Mouse (Mus musculus) forebrain, embryonic 14.5 days (tissue): ENCODE measurements around the gene Gpr162. TPM values are rescaled to one million over a fixed set of nuclear protein-coding genes. Genes with fewer than 3 reads are reported as not detected.

Source experiments
- ATAC-seq: fragments of 200-750 bp; cut with Nextera tagmentation; 2 replicates; pipeline ENCODE4 v1.8.0; 2017; ENCODE audit warnings: mild to moderate bottlenecking, moderate library complexity
- DNase-seq: peaks from one replicate; pipeline ENCODE4 v3.0.0-alpha.2; 2015; ENCODE audit warnings: low spot score
- H3K27ac ChIP-seq: fragments of 300-500 bp; sonication (generic); 2 replicates; pipeline ENCODE4 v1.5.1; 2014; ENCODE audit warnings: low read depth, mild to moderate bottlenecking, control low read depth, low read length, moderate library complexity
- H3K27me3 ChIP-seq: fragments of 300-500 bp; sonication (generic); replicated peaks from 2 replicates; pipeline ENCODE4 v1.6.1; 2014; ENCODE audit warnings: low read length, control low read depth, mixed read lengths; ENCODE audit not compliant: control insufficient read depth, insufficient read depth
- H3K36me3 ChIP-seq: fragments of 300-500 bp; sonication (generic); 2 replicates; pipeline ENCODE4 v1.6.1; 2014; ENCODE audit warnings: low read length, control low read depth; ENCODE audit not compliant: control insufficient read depth, insufficient read depth
- H3K4me1 ChIP-seq: fragments of 300-500 bp; sonication (generic); 2 replicates; pipeline ENCODE4 v1.6.1; 2014; ENCODE audit warnings: antibody characterized with exemption, low read length, control low read depth; ENCODE audit not compliant: control insufficient read depth, insufficient read depth
- H3K4me2 ChIP-seq: fragments of 300-500 bp; sonication (generic); 2 replicates; pipeline ENCODE4 v1.6.1; 2014; ENCODE audit warnings: mild to moderate bottlenecking, control low read depth, low read length
- H3K4me3 ChIP-seq: fragments of 300-500 bp; sonication (generic); 2 replicates; pipeline ENCODE4 v1.5.1; 2014; ENCODE audit warnings: low read depth, low read length, control low read depth
- H3K9ac ChIP-seq: fragments of 300-500 bp; sonication (generic); 2 replicates; pipeline ENCODE4 v1.6.1; 2014; ENCODE audit warnings: mild to moderate bottlenecking, low read length, control low read depth, moderate library complexity
- H3K9me3 ChIP-seq: fragments of 300-500 bp; sonication (generic); replicated peaks from 2 replicates; pipeline ENCODE4 v1.6.1; 2016; ENCODE audit warnings: low read length, control low read depth, mixed read lengths; ENCODE audit not compliant: control insufficient read depth
- WGBS: fragments of 180-500 bp; shearing (Covaris S2); extraction: QIAGEN DNeasy Blood & Tissue Kit; methylation state at CpG from one replicate; pipeline ENCODE4 v1.1.7; 2014; 5-methylcytosine and 5-hydroxymethylcytosine counted together
- polyA plus RNA-seq: library from polyadenylated mRNA; unstranded; fragments of >200 nt; fragmentation: Nextera tagmentation; extraction: Ambion mirVana; gene quantifications from 2 replicates; pipeline ENCODE4 v1.2.1, GENCODE M21; 2014

Gene Gpr162
- polyA plus RNA-seq, 1 experiment from 2014 or later: 11.0 TPM

- Histone ChIP-seq H3K27me3 (no peaks in the 10 kb centered on the region), H3K9ac (no peak overlapping the region), H3K9me3 (no peaks in the 10 kb centered on the region), H3K4me2 (no peak overlapping the region), H3K4me3 (no peak overlapping the region), H3K27ac (no peak overlapping the region), H3K4me1 (no peaks in the 10 kb centered on the region), H3K36me3 (peaks cover 100% of the 10 kb centered on the region)
- 94% methylated on average over 5 of the region's 5 CpGs for WGBS
- ATAC-seq (no peak), DNase-seq (no peak)
Observed at GRCm38 (mm10) chr6:124820891-124821290, 42.9 kb downstream of the Gpr162 start.

GRCm38 (mm10) chr6:124817971-124818370 is 45.8 kb downstream of the Gpr162 start:
- ATAC-seq (no peak), DNase-seq (no peak)
- Histone ChIP-seq H3K27me3 (no peaks in the 10 kb centered on the region), H3K9me3 (no peaks in the 10 kb centered on the region), H3K9ac (no peak overlapping the region), H3K36me3 (peaks cover 80% of the 10 kb centered on the region), H3K4me2 (no peak overlapping the region), H3K4me1 (peaks cover 6% of the 10 kb centered on the region), H3K27ac (no peak overlapping the region), H3K4me3 (no peak overlapping the region)
- WGBS: 93% methylated on average over 8 of the region's 8 CpGs

- Histone ChIP-seq H3K4me2 (no peak overlapping the region), H3K9ac (no peak overlapping the region), H3K9me3 (no peaks in the 10 kb centered on the region), H3K27me3 (no peaks in the 10 kb centered on the region), H3K4me1 (peaks cover 10% of the 10 kb centered on the region), H3K36me3 (peaks cover 76% of the 10 kb centered on the region), H3K27ac (no peak overlapping the region), H3K4me3 (no peak overlapping the region)
- no peak for DNase-seq
- no peak for ATAC-seq
- 97% methylated on average over 8 of the region's 8 CpGs for WGBS
Observed at GRCm38 (mm10) chr6:124817563-124817962, 46.2 kb downstream of the Gpr162 start.

- ATAC-seq: no peak
- DNase-seq: no peak
- Histone ChIP-seq H3K9ac (no peak overlapping the region), H3K4me3 (no peak overlapping the region), H3K9me3 (no peaks in the 10 kb centered on the region), H3K4me2 (no peak overlapping the region), H3K27ac (no peak overlapping the region), H3K27me3 (no peaks in the 10 kb centered on the region), H3K4me1 (peaks cover 12% of the 10 kb centered on the region), H3K36me3 (peaks cover 76% of the 10 kb centered on the region)
- WGBS: 96% methylated on average over 11 of the region's 11 CpGs
Observed at GRCm38 (mm10) chr6:124817125-124817524, 46.7 kb downstream of the Gpr162 start.

GRCm38 (mm10) chr6:124816611-124817010 is 47.2 kb downstream of the Gpr162 start:
- H3K4me3 ChIP-seq: no peak overlapping the region
- H3K4me1 ChIP-seq: peaks cover 12% of the 10 kb centered on the region
- no peak for ATAC-seq
- no peak for DNase-seq
- 93% methylated on average over 4 of the region's 4 CpGs for WGBS
- no peak overlapping the region for H3K4me2 ChIP-seq
- H3K36me3 ChIP-seq: peaks cover 76% of the 10 kb centered on the region
- H3K27me3 ChIP-seq: no peaks in the 10 kb centered on the region
- no peak overlapping the region for H3K27ac ChIP-seq
- no peaks in the 10 kb centered on the region for H3K9me3 ChIP-seq
- H3K9ac ChIP-seq: no peak overlapping the region

- Histone ChIP-seq H3K9me3 (no peaks in the 10 kb centered on the region), H3K4me2 (no peak overlapping the region), H3K9ac (no peak overlapping the region), H3K27ac (no peak overlapping the region), H3K4me3 (no peak overlapping the region), H3K27me3 (no peaks in the 10 kb centered on the region), H3K4me1 (peaks cover 12% of the 10 kb centered on the region), H3K36me3 (peaks cover 70% of the 10 kb centered on the region)
- DNase-seq (peak; percentile 35), ATAC-seq (no peak)
- 59% methylated on average over 9 of the region's 9 CpGs for WGBS
Observed at GRCm38 (mm10) chr6:124814858-124815774, 48.7 kb downstream of the Gpr162 start.

- Histone ChIP-seq H3K9me3 (no peaks in the 10 kb centered on the region), H3K4me1 (peaks cover 15% of the 10 kb centered on the region), H3K4me3 (peak overlapping the region; percentile 60), H3K27ac (0 out of 2 replicates have a peak overlapping the region, but pooled peaks have one; percentile 14), H3K4me2 (peak overlapping the region; percentile 80), H3K9ac (peak overlapping the region; percentile 88; the same call in 1 of the 2 replicates), H3K27me3 (no peaks in the 10 kb centered on the region), H3K36me3 (peaks cover 65% of the 10 kb centered on the region)
- 42% methylated on average over 8 of the region's 8 CpGs for WGBS
- no peak for DNase-seq
- ATAC-seq: peak; percentile 30
Observed at GRCm38 (mm10) chr6:124814448-124814847, 49.3 kb downstream of the Gpr162 start.

- peak within 1 kb of the TSS; percentile 60 for H3K4me3 ChIP-seq
- no peaks in the 10 kb centered on the region for H3K27me3 ChIP-seq
- peak; percentile 90 for ATAC-seq
- peak within 1 kb of the TSS; percentile 80 for H3K4me2 ChIP-seq
- peak within 1 kb of the TSS; percentile 85 for H3K27ac ChIP-seq
- 1% methylated on average over 22 of the region's 22 CpGs for WGBS
- peaks cover 60% of the 10 kb centered on the region for H3K36me3 ChIP-seq
- H3K9ac ChIP-seq: peak within 1 kb of the TSS; percentile 88
- peaks cover 19% of the 10 kb centered on the region for H3K4me1 ChIP-seq
- H3K9me3 ChIP-seq: no peaks in the 10 kb centered on the region
- DNase-seq: peak; percentile 93
Observed at GRCm38 (mm10) chr6:124813933-124814332, 49.9 kb downstream of the Gpr162 start, which contains the start of gene Tpi1. Gene Tpi1, minus strand, starts transcription at chr6:124814296.

GRCm38 (mm10) chr6:124813496-124813895 is 50.3 kb downstream of the Gpr162 start:
- peak overlapping the region; percentile 88 for H3K9ac ChIP-seq
- WGBS: 0% methylated on average over 18 of the region's 18 CpGs
- H3K4me3 ChIP-seq: peak overlapping the region; percentile 60
- H3K4me1 ChIP-seq: peaks cover 20% of the 10 kb centered on the region
- ATAC-seq (peak; percentile 63), DNase-seq (peak; percentile 79)
- no peaks in the 10 kb centered on the region for H3K27me3 ChIP-seq
- H3K27ac ChIP-seq: peak overlapping the region; percentile 85
- H3K36me3 ChIP-seq: peaks cover 56% of the 10 kb centered on the region
- no peaks in the 10 kb centered on the region for H3K9me3 ChIP-seq
- peak overlapping the region; percentile 80 for H3K4me2 ChIP-seq
